ENCODE assay signal across 26 mouse cellular contexts in the genomic region with DNA sequence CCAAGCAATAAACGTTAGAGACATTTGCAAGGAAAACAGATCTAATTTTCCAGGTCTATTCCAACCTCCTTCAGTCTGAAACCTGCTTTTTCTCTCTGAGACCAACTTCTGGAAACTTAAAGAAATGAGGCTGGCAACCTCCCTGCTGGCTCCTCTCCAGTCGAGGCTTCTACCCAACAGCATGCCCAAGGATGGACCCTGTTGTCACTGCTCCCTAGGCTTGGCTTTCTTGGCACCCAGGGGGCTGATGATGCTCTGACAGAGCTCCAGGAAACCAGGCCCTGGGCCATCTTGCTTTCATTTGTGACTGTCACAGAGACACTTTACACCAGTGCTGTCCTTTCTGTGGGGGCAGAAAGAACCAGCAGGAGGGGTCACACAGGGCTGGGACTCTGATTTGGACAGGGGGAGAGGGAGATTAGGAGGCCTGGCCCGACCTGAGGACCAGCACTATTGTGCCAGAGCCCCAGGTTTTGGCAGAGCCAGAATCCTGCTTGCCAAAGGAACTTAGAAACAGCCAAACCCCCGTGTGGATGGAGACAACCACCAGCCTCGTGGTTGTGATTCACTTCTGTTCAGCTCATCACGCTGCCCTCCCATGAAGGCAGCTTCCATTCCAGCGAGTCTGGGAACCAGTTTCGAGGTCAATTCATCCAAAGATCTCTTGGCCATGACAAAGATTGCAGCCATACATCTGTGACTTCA.
DNase-seq lines count a peak whose midpoint lies in the region; TF ChIP-seq lines count a peak whose summit lies in the region.
"Had no signal": no experiment of that assay in that cellular context is flagged by ENCODE, and none has a peak within 500 bp of the region (broad histone marks: within the 10 kb centered on the region; RNA-seq: fewer than 3 reads in every experiment).

No protein-coding gene starts in this region.

- DNase-seq in cerebellum, adult 2 months, result peak; percentile 25 to 28
- DNase-seq in cerebellum, adult 11 months, result no peak
- peak; percentile 69 for DNase-seq in left cerebral cortex, postnatal 4 days
- DNase-seq in left cerebral cortex, adult 2 months (ENCODE audit: extremely low spot score in 1 of 2, low spot score in 2 of 2), result no peak
- DNase-seq in cerebellum, postnatal 14 days, result peak; percentile 50 to 76
- no peak for DNase-seq in adrenal gland, postnatal 14 days
- no peak for DNase-seq in spleen, postnatal 4 days (ENCODE audit: low spot score in 2 of 2)
- DNase-seq: adrenal gland, postnatal 36 days; forebrain, postnatal 0 days; gastrocnemius, postnatal 36 days; heart, adult 2 months; heart, postnatal 4 days; kidney, adult 18-20 months; kidney, postnatal 36 days; liver; lung, adult 2 months; lung, postnatal 10 days; right cerebral cortex, postnatal 25 days; thymus, postnatal 25 days had no signal

- intact Hi-C loops in left cerebral cortex, postnatal 4 days (cut with DNase I), result no loop called here
- intact Hi-C loops in left cerebral cortex, adult 2 months (cut with DNase I), result no loop called here

- no peak overlapping the region for H3K4me3 ChIP-seq in cerebellum, adult 2 months (replicated peaks; ENCODE audit: insufficient read depth, low read depth, low read length)
- H3K4me3 ChIP-seq in left cerebral cortex, adult 2 months, result no peak overlapping the region
- H3K4me3 ChIP-seq: erythroblast, embryonic 14.5 days; forebrain, embryonic 12.5 days; heart, adult 2 months; heart, embryonic 12.5 days; kidney, embryonic 15.5 days; layer of hippocampus, adult 2 months had no signal

- H3K27ac ChIP-seq in cerebellum, adult 2 months (ENCODE audit: insufficient read depth, low read length), result no peak overlapping the region
- H3K27ac ChIP-seq in left cerebral cortex, adult 2 months, result no peak overlapping the region
- H3K27ac ChIP-seq: forebrain, embryonic 12.5 days; heart, adult 2 months; hindbrain, embryonic 14.5 days; kidney, embryonic 15.5 days; layer of hippocampus, adult 2 months; liver, embryonic 14.5 days had no signal

- TF ChIP-seq CTCF in cerebellum, adult 2 months (IDR thresholded peaks at IDR 0.05; ENCODE audit: borderline replicate concordance, insufficient read depth, low read depth, low read length), result no peak
- TF ChIP-seq CTCF in left cerebral cortex, adult 2 months (IDR thresholded peaks at IDR 0.05), result no peak

- peaks cover 5% of the 10 kb centered on the region; the same call in 1 of the 2 replicates for H3K4me1 ChIP-seq in cerebellum, adult 2 months (ENCODE audit: control insufficient read depth, insufficient read depth, low read length)
- H3K4me1 ChIP-seq: forebrain, embryonic 12.5 days; heart, embryonic 12.5 days had no signal

- 9% methylated on average over 8 of the region's 8 CpGs for WGBS in cerebellum, adult 2 months

- no peaks in the 10 kb centered on the region; the same call in 1 of the 2 replicates for H3K27me3 ChIP-seq in cerebellum, adult 2 months (ENCODE audit: control insufficient read depth, insufficient read depth, low read length)
- H3K27me3 ChIP-seq: forebrain, embryonic 12.5 days had no signal

- TF ChIP-seq POLR2A in cerebellum, adult 2 months (IDR thresholded peaks at IDR 0.05; ENCODE audit: borderline replicate concordance, insufficient read depth, low read length), result no peak

Comparison
In these comparisons a context has a peak if more than half of its experiments do, and no peak if none do; other contexts are left out.
1. DNase-seq: peak in cerebellum, adult 2 months (2 of 2), left cerebral cortex, postnatal 4 days (single experiment) and cerebellum, postnatal 14 days (2 of 2); none in cerebellum, adult 11 months (single experiment), left cerebral cortex, adult 2 months (0 of 2), adrenal gland, postnatal 14 days (single experiment) and spleen, postnatal 4 days (0 of 2).